Mouse (Mus musculus): Measurements from ENCODE around the gene Kcnip3. TPM values are rescaled to one million over a fixed set of nuclear protein-coding genes. Genes with fewer than 3 reads are reported as not detected.

Gene Kcnip3
- polyA plus RNA-seq, 1 experiment from 2014 or later, result 2.2 TPM

DNA sequence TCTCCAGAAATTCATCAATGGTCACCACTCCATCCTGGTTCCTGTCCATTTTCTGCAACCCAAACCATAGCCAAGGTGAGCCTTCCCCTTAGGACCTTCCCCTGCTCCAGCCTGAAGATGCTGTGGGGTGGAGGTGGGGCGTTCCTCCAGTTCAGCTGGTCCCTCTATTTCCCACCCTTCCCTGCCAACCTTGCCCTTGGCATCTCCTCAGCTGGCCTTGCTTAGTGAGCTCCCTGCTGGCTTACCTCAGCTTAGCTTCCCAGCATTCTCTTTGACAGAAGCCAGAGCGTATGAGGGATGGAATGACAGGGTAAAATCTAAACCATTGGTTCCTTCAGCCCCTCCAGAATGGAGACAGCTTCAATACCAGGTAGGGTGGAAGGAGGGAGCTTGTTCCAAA, 62.6 kb downstream of the Kcnip3 start:
- Histone ChIP-seq H3K4me3 (no peak overlapping the region), H3K4me1 (no peaks in the 10 kb centered on the region), H3K9ac (no peak overlapping the region), H3K4me2 (replicated peaks) (no peak overlapping the region), H3K9me3 (no peaks in the 10 kb centered on the region), H3K27me3 (no peaks in the 10 kb centered on the region), H3K27ac (no peak overlapping the region), H3K36me3 (no peaks in the 10 kb centered on the region)
- 70% methylated on average over 2 of the region's 2 CpGs for WGBS
- ATAC-seq (ENCODE audit: insufficient number of reproducible peaks, insufficient read depth, low FRiP score, low TSS enrichment), result no peak

DNA sequence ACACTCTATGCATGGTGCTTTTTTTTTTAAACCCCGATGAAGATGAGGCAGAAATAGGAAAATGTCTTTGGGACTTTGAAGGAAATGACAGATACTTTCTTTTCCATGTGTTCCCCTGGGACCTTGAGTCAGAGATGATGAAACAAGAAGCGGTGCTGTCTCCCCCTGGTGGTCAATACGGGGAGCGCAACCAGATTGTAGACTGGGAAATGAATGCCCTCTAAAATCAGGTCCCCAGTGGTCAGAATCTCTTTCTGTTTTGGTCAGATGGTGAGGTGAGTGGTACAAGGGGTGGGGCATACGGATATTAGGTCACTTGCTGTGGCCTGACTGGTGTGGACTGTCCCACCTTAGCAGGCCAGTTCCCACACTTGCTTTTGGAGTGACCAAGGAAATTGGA, 68.1 kb downstream of the Kcnip3 start:
- no peak overlapping the region for H3K4me2 ChIP-seq (replicated peaks)
- no peak for ATAC-seq (ENCODE audit: insufficient number of reproducible peaks, insufficient read depth, low FRiP score, low TSS enrichment)
- H3K4me3 ChIP-seq, result no peak overlapping the region
- no peak overlapping the region for H3K9ac ChIP-seq
- no peaks in the 10 kb centered on the region for H3K9me3 ChIP-seq
- H3K36me3 ChIP-seq, result no peaks in the 10 kb centered on the region
- H3K4me1 ChIP-seq, result 0 out of 2 replicates have a peak, but pooled peaks cover 3% of the 10 kb centered on the region
- WGBS, result 3% methylated on average over 5 of the region's 5 CpGs
- peaks cover 3% of the 10 kb centered on the region; the same call in 1 of the 2 replicates for H3K27me3 ChIP-seq
- no peak overlapping the region for H3K27ac ChIP-seq

DNA sequence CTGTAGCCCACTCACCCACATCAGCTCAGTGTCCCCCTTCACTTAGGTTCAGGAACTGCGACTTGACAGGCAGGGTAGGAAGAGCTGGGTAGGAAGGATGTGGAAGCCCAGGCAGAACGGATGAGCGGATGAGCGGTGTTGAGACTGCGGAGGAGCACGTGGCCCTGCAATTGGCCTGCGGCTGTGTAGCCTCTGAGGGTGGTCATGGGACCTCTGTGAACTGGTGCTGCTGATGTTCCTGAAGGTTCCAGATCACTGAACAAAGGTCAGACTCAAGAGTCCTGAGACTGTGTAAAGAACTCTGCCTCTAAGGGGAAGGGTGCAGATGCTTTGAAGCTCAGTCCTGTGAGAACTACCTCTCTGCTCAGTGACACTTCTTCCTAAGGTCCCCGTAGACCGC, 68.8 kb downstream of the Kcnip3 start:
- Histone ChIP-seq H3K4me2 (replicated peaks) (no peak overlapping the region), H3K36me3 (no peaks in the 10 kb centered on the region), H3K9ac (no peak overlapping the region), H3K27ac (no peak overlapping the region), H3K9me3 (no peaks in the 10 kb centered on the region), H3K4me1 (0 out of 2 replicates have a peak, but pooled peaks cover 3% of the 10 kb centered on the region), H3K27me3 (peaks cover 3% of the 10 kb centered on the region; the same call in 1 of the 2 replicates), H3K4me3 (no peak overlapping the region)
- whole genome bisulfite sequencing, result 83% methylated on average over 9 of the region's 9 CpGs
- no peak for ATAC-seq (ENCODE audit: insufficient number of reproducible peaks, insufficient read depth, low FRiP score, low TSS enrichment)

DNA sequence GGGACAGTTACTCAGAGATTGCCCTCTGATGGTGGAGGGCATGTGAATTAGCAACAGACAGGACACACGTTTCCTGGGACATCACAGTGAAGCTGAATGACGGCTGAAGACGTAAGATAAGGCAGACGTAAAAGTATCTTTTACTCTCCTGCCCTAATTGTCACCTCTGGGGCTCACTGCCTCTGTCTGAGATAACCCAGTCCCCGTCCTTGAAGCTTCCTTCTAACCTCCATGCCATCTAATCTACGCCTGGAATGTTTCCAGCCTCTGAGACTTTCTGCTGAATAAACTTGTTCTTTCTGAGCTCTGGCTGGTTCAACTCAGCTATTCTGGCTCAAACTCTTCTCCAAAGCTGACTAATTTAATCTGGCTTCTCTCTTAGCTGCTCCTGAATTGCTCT, 70.1 kb downstream of the Kcnip3 start:
- Histone ChIP-seq H3K9me3 (no peaks in the 10 kb centered on the region), H3K9ac (no peak overlapping the region), H3K27me3 (peaks cover 3% of the 10 kb centered on the region; the same call in 1 of the 2 replicates), H3K36me3 (no peaks in the 10 kb centered on the region), H3K4me2 (replicated peaks) (no peak overlapping the region), H3K4me3 (no peak overlapping the region), H3K27ac (no peak overlapping the region), H3K4me1 (0 out of 2 replicates have a peak, but pooled peaks cover 3% of the 10 kb centered on the region)
- no peak for ATAC-seq (ENCODE audit: insufficient number of reproducible peaks, insufficient read depth, low FRiP score, low TSS enrichment)
- 55% methylated on average over 6 of the region's 6 CpGs for WGBS

DNA sequence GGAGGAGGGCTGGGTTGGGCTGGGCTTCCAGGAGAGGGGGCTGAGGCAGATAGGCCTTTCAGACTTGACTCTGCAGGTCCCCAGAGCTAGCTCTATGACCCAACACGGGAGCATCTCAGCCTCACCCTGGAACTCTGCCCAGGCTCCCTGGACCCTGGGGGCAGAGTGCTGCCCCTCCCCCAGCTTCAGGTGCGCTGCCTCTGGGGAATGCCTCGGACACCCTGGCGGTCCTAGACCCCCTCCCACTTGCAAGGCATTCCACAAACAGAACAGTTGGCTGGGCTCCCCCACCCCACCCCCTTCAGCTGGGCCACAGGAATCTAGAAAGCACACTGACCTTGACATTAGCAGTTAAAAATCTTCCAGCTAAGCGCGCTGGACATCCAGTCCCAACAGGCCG, 72.2 kb downstream of the Kcnip3 start:
- Histone ChIP-seq H3K27ac (no peak overlapping the region), H3K27me3 (peaks cover 3% of the 10 kb centered on the region; the same call in 1 of the 2 replicates), H3K4me1 (0 out of 2 replicates have a peak, but pooled peaks cover 3% of the 10 kb centered on the region), H3K36me3 (no peaks in the 10 kb centered on the region), H3K9ac (no peak overlapping the region), H3K9me3 (no peaks in the 10 kb centered on the region), H3K4me2 (replicated peaks) (no peak overlapping the region), H3K4me3 (no peak overlapping the region)
- no peak for ATAC-seq (ENCODE audit: insufficient number of reproducible peaks, insufficient read depth, low FRiP score, low TSS enrichment)
- 36% methylated on average over 7 of the region's 7 CpGs for WGBS

DNA sequence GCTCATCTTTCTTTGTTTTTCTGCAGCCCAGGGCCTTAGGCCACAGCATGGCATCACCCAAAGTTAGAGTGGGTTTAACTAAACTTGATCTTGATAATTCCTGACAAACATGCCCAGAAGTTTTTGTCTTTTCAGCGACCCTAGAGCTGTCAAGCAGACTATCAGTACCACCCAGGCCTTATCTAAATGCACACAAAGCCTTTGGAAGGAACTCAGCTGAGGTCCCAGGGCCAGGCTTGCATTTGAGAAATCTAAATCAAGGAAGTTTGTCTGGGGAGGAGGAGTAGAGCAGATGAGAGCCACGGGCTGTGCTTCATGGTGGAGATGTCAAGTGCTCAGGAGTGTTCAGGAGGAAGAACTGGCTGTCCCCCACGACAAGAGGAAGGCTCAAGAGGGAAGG, 75.0 kb downstream of the Kcnip3 start:
- Histone ChIP-seq H3K36me3 (no peaks in the 10 kb centered on the region), H3K4me2 (replicated peaks) (no peak overlapping the region), H3K27me3 (peaks cover 3% of the 10 kb centered on the region; the same call in 1 of the 2 replicates), H3K27ac (no peak overlapping the region), H3K9me3 (no peaks in the 10 kb centered on the region), H3K4me1 (peaks cover 10% of the 10 kb centered on the region), H3K4me3 (no peak overlapping the region), H3K9ac (no peak overlapping the region)
- no peak for ATAC-seq (ENCODE audit: insufficient number of reproducible peaks, insufficient read depth, low FRiP score, low TSS enrichment)
- 46% methylated on average over 3 of the region's 3 CpGs for WGBS

DNA sequence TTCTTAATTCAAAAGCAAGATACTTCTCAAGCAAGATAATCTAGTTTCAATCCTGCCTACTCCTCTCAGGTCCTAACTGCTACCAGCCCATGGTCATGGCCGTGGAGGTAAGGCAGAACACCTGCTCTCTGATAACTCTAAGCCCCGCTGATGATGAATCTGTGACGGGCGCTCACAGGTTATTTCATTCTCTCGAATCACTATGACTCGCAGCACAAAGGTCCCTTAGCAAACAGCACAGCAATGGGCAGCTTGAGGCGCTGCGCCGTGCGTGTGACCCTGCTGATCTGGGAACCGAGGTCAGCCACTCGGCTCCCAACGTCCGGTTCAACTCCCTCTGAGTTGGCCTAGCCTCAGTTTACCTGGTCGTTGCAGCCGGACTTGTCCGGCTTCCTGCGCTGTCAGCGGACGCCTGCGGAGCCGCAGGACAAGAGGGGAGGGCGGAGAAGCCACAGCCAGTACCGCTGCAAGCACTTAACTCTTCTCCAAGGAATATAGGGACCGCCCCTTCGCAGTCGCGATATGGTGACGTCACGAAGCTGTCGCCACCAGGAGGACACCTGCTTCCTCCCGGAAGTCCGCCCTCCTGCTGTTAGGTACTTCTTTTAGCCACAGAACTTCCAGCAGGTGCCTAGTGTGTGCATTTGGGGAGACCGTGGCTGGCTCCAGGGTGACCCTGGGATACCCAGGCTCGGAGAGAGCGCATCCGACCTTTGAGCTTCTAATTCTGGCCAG, 77.7 kb downstream of the Kcnip3 start, which contains the start of gene Fahd2a:
Fahd2a (minus strand) TSS at position 511 of the 735 bp plus-strand sequence.
- H3K27ac ChIP-seq, result no peak within 1 kb of the TSS

DNA sequence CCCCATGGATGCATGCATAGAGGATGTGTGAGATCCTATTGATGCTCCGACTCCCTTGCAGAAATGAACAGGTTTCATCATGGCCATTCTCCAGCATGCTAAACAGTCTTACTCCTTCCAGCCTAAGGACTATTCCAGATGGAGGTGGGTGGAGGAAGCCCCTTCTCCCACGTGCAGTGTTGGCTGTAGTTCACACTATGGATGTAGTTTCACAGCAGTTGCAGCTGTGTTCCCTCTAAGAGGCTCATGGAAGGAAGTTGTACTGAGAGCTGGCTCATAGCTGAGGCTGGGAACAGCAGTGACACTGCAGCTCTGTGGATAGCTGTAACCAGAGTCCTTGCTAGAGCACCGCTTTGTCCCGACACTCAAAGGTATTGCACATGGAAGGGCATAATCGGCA, 84.2 kb downstream of the Kcnip3 start:
- Histone ChIP-seq H3K4me3 (no peak overlapping the region), H3K27ac (no peak overlapping the region), H3K36me3 (peaks cover 34% of the 10 kb centered on the region), H3K4me1 (no peaks in the 10 kb centered on the region), H3K27me3 (no peaks in the 10 kb centered on the region), H3K4me2 (replicated peaks) (no peak overlapping the region), H3K9me3 (no peaks in the 10 kb centered on the region), H3K9ac (no peak overlapping the region)
- ATAC-seq (ENCODE audit: insufficient number of reproducible peaks, insufficient read depth, low FRiP score, low TSS enrichment), result no peak
- 90% methylated on average over 5 of the region's 5 CpGs for WGBS

More for the DNA sequence above, 77.7 kb downstream of the Kcnip3 start, which contains the start of gene Fahd2a:
- H3K4me2 ChIP-seq (replicated peaks), result peak within 1 kb of the TSS; percentile 76
- 3% methylated on average over 37 of the region's 37 CpGs for WGBS
- peaks cover 9% of the 10 kb centered on the region; the same call in 1 of the 2 replicates for H3K36me3 ChIP-seq
- no peaks in the 10 kb centered on the region for H3K9me3 ChIP-seq
- H3K9ac ChIP-seq, result peak within 1 kb of the TSS; percentile 74
- peak within 1 kb of the TSS; percentile 75 for H3K4me3 ChIP-seq
- ATAC-seq (ENCODE audit: insufficient number of reproducible peaks, insufficient read depth, low FRiP score, low TSS enrichment), result peak; percentile 86
- peaks cover 7% of the 10 kb centered on the region for H3K4me1 ChIP-seq
- H3K27me3 ChIP-seq, result no peaks in the 10 kb centered on the region

DNA sequence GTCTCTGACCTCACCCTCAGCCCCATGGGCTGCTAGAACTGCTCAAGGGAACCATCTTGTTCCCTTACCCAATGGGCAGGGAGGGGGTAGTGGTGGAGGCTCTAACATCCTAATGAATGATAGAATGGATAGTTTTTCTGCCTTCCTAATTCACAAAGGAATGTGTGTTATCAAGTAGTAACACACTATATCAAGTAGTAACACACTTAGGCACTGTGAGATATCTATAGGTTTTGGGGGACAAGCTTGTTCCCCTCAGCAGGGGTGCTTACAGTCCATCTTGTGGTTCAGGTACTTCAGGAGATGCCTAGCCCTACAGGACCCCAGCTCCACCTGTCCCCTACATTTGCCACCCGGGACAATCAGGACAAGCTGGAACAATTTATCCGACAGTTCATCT, 86.3 kb downstream of the Kcnip3 start:
- 97% methylated on average over 2 of the region's 2 CpGs for WGBS
- H3K27me3 ChIP-seq, result no peaks in the 10 kb centered on the region
- no peaks in the 10 kb centered on the region for H3K4me1 ChIP-seq
- no peak for ATAC-seq (ENCODE audit: insufficient number of reproducible peaks, insufficient read depth, low FRiP score, low TSS enrichment)
- no peak overlapping the region for H3K9ac ChIP-seq
- H3K4me3 ChIP-seq, result no peak overlapping the region
- H3K27ac ChIP-seq, result no peak overlapping the region
- H3K36me3 ChIP-seq, result peaks cover 30% of the 10 kb centered on the region
- no peak overlapping the region for H3K4me2 ChIP-seq (replicated peaks)
- no peaks in the 10 kb centered on the region for H3K9me3 ChIP-seq

DNA sequence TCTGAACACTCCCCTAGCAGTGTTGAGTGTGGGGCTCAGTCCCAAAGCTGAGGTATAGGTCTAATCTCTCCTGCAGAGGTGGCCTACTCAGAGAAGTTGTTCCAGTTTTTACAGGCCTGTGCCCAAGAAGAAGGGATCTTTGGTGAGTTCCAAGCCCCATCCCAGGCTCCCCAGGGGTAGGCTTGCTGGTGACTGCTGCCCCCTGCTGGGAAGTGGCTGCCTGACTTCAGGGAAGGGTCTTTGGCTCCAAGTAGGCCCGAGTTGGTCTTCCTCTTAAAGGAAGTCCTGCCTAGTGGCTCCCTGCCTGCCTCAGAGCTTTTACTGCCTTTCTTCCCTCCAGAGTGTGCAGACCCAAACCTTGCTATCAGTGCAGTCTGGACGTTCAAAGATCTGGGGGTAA, 86.8 kb downstream of the Kcnip3 start:
- no peak for ATAC-seq (ENCODE audit: insufficient number of reproducible peaks, insufficient read depth, low FRiP score, low TSS enrichment)
- Histone ChIP-seq H3K4me1 (no peaks in the 10 kb centered on the region), H3K27me3 (no peaks in the 10 kb centered on the region), H3K9me3 (no peaks in the 10 kb centered on the region), H3K9ac (no peak overlapping the region), H3K27ac (no peak overlapping the region), H3K4me2 (replicated peaks) (no peak overlapping the region), H3K36me3 (peaks cover 26% of the 10 kb centered on the region), H3K4me3 (no peak overlapping the region)
- WGBS, result 33% methylated on average over 2 of the region's 2 CpGs

DNA sequence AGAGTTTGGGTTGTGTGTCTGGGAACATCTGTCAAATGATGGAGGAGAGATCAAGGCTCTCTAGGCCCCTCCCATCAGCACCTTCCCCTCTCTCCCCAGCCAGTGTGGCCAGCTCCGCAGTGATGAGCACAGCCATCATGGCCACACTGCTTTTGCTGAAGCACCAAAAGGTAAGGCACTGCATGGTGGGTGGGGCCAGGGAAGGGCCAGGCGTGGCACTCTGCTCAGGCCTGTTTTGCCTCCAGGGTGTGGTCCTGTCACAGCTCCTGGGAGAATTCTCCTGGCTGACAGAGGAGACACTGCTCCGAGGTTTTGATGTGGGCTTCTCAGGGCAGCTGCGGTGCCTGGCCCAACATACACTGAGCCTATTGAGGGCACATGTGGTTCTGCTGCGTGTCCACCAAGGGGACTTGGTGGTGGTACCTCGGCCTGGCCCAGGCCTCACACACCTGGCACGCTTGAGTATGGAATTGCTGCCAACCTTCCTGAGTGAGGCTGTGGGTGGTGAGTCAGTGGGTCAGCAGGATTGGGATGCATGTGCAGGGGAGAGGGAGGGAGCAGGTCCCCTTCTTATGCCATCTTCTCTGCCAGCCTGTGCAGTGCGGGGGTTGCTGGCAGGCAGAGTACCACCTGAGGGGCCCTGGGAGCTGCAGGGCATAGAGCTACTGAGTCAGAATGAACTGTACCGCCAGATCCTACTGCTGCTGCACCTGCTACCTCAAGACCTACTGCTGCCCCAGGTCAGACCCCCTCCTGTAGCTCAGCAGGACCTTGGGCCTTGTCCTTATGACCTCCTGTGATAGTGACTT, 88.2 kb downstream of the Kcnip3 start:
- Histone ChIP-seq H3K4me3 (no peak overlapping the region), H3K9ac (no peak overlapping the region), H3K9me3 (no peaks in the 10 kb centered on the region), H3K27me3 (no peaks in the 10 kb centered on the region), H3K36me3 (peaks cover 25% of the 10 kb centered on the region), H3K4me1 (no peaks in the 10 kb centered on the region), H3K27ac (no peak overlapping the region), H3K4me2 (replicated peaks) (no peak overlapping the region)
- no peak for ATAC-seq (ENCODE audit: insufficient number of reproducible peaks, insufficient read depth, low FRiP score, low TSS enrichment)
- 84% methylated on average over 9 of the region's 9 CpGs for WGBS

DNA sequence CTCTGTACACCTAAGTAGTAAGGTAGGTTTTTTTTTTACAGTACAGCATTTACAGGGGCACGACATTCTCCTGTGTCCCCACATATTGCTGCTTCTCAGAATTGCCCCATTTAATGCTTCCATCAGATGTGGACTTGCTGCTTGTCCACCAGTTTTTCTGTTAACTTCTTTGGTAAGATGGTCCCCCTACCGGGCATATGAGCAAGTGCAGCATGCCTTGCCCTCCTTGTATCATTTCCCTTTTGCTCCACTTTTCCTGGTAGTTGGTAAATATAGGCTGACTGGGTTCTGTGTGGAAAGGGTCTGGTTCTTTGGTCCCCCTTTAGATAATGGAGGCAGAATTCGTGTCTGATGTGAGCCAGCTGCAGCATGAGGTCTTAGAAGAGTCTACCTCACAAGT, 91.7 kb downstream of the Kcnip3 start:
- H3K27ac ChIP-seq, result no peak overlapping the region
- 0 out of 2 replicates have a peak, but pooled peaks cover 8% of the 10 kb centered on the region for H3K36me3 ChIP-seq
- no peaks in the 10 kb centered on the region for H3K4me1 ChIP-seq
- H3K27me3 ChIP-seq, result no peaks in the 10 kb centered on the region
- no peak overlapping the region for H3K4me3 ChIP-seq
- no peak overlapping the region for H3K9ac ChIP-seq
- no peak overlapping the region for H3K4me2 ChIP-seq (replicated peaks)
- no peaks in the 10 kb centered on the region for H3K9me3 ChIP-seq
- no peak for ATAC-seq (ENCODE audit: insufficient number of reproducible peaks, insufficient read depth, low FRiP score, low TSS enrichment)
- 24% methylated on average over 3 of the region's 3 CpGs for WGBS

Data from embryonic facial prominence, embryonic 12.5 days (tissue).